Mouse (Mus musculus): Measurements from ENCODE around the gene Thsd7a. TPM values are rescaled to one million over a fixed set of nuclear protein-coding genes. Genes with fewer than 3 reads are reported as not detected.

Gene Thsd7a
- polyA plus RNA-seq (2014; fragmentation: Nextera tagmentation; extraction: Ambion mirVana): 2.5 and 2.9 TPM in 2 replicates

GRCm38 (mm10) chr6:12748787-12749530, at the start of gene Thsd7a:
Gene Thsd7a, minus strand, starts transcription at chr6:12749410.
- peak within 1 kb of the TSS; percentile 72 for H3K4me3 ChIP-seq (ENCODE audit: low read depth, low read length)
- peak within 1 kb of the TSS; percentile 68 for H3K27ac ChIP-seq (ENCODE audit: low read depth, low read length)
- H3K9ac ChIP-seq (ENCODE audit: low read depth, low read length): peak within 1 kb of the TSS; percentile 73
- no peaks in the 10 kb centered on the region for H3K27me3 ChIP-seq (ENCODE audit: control insufficient read depth, insufficient read depth, low read length)
- WGBS (ENCODE audit: insufficient replicate concordance): under 1% methylated on average over 56 of the region's 56 CpGs
- ATAC-seq (replicated peaks; ENCODE audit: insufficient number of reproducible peaks, low FRiP score, low TSS enrichment): peak; percentile 82
- no peaks in the 10 kb centered on the region for H3K36me3 ChIP-seq (ENCODE audit: control insufficient read depth, insufficient read depth, low read length)
- peak within 1 kb of the TSS; percentile 89 for H3K4me2 ChIP-seq
- H3K9me3 ChIP-seq (replicated peaks; ENCODE audit: control insufficient read depth, low read length): no peaks in the 10 kb centered on the region
- no peaks in the 10 kb centered on the region for H3K4me1 ChIP-seq (ENCODE audit: control insufficient read depth, insufficient read depth, low read length)

GRCm38 (mm10) chr6:12787129-12787528, 37.9 kb upstream of the Thsd7a start:
- Histone ChIP-seq H3K9ac (ENCODE audit: low read depth, low read length) (no peak overlapping the region), H3K27ac (ENCODE audit: low read depth, low read length) (no peak overlapping the region), H3K4me1 (ENCODE audit: control insufficient read depth, insufficient read depth, low read length) (no peaks in the 10 kb centered on the region), H3K27me3 (ENCODE audit: control insufficient read depth, insufficient read depth, low read length) (no peaks in the 10 kb centered on the region), H3K36me3 (ENCODE audit: control insufficient read depth, insufficient read depth, low read length) (no peaks in the 10 kb centered on the region), H3K9me3 (replicated peaks; ENCODE audit: control insufficient read depth, low read length) (no peaks in the 10 kb centered on the region), H3K4me2 (no peak overlapping the region), H3K4me3 (ENCODE audit: low read depth, low read length) (no peak overlapping the region)
- no peak for ATAC-seq (replicated peaks; ENCODE audit: insufficient number of reproducible peaks, low FRiP score, low TSS enrichment)
- 55% methylated on average over 2 of the region's 2 CpGs for WGBS (ENCODE audit: insufficient replicate concordance)

GRCm38 (mm10) chr6:12786378-12786982, 37.3 kb upstream of the Thsd7a start:
- 82% methylated on average over 2 of the region's 2 CpGs for WGBS (ENCODE audit: insufficient replicate concordance)
- H3K9ac ChIP-seq (ENCODE audit: low read depth, low read length): no peak overlapping the region
- ATAC-seq (replicated peaks; ENCODE audit: insufficient number of reproducible peaks, low FRiP score, low TSS enrichment): no peak
- no peak overlapping the region for H3K4me3 ChIP-seq (ENCODE audit: low read depth, low read length)
- no peaks in the 10 kb centered on the region for H3K27me3 ChIP-seq (ENCODE audit: control insufficient read depth, insufficient read depth, low read length)
- no peaks in the 10 kb centered on the region for H3K9me3 ChIP-seq (replicated peaks; ENCODE audit: control insufficient read depth, low read length)
- no peak overlapping the region for H3K4me2 ChIP-seq
- H3K4me1 ChIP-seq (ENCODE audit: control insufficient read depth, insufficient read depth, low read length): no peaks in the 10 kb centered on the region
- no peak overlapping the region for H3K27ac ChIP-seq (ENCODE audit: low read depth, low read length)
- no peaks in the 10 kb centered on the region for H3K36me3 ChIP-seq (ENCODE audit: control insufficient read depth, insufficient read depth, low read length)

GRCm38 (mm10) chr6:12784918-12785618, 35.9 kb upstream of the Thsd7a start:
- no peak overlapping the region for H3K4me3 ChIP-seq (ENCODE audit: low read depth, low read length)
- WGBS (ENCODE audit: insufficient replicate concordance): 85% methylated on average over 8 of the region's 8 CpGs
- no peak overlapping the region for H3K27ac ChIP-seq (ENCODE audit: low read depth, low read length)
- no peaks in the 10 kb centered on the region for H3K36me3 ChIP-seq (ENCODE audit: control insufficient read depth, insufficient read depth, low read length)
- no peak overlapping the region for H3K4me2 ChIP-seq
- H3K9me3 ChIP-seq (replicated peaks; ENCODE audit: control insufficient read depth, low read length): no peaks in the 10 kb centered on the region
- H3K4me1 ChIP-seq (ENCODE audit: control insufficient read depth, insufficient read depth, low read length): no peaks in the 10 kb centered on the region
- no peak for ATAC-seq (replicated peaks; ENCODE audit: insufficient number of reproducible peaks, low FRiP score, low TSS enrichment)
- H3K9ac ChIP-seq (ENCODE audit: low read depth, low read length): no peak overlapping the region
- H3K27me3 ChIP-seq (ENCODE audit: control insufficient read depth, insufficient read depth, low read length): no peaks in the 10 kb centered on the region

- no peaks in the 10 kb centered on the region for H3K27me3 ChIP-seq (ENCODE audit: control insufficient read depth, insufficient read depth, low read length)
- H3K27ac ChIP-seq (ENCODE audit: low read depth, low read length): no peak overlapping the region
- no peak overlapping the region for H3K4me2 ChIP-seq
- 66% methylated on average over 2 of the region's 2 CpGs for WGBS (ENCODE audit: insufficient replicate concordance)
- no peak overlapping the region for H3K4me3 ChIP-seq (ENCODE audit: low read depth, low read length)
- H3K36me3 ChIP-seq (ENCODE audit: control insufficient read depth, insufficient read depth, low read length): no peaks in the 10 kb centered on the region
- no peak for ATAC-seq (replicated peaks; ENCODE audit: insufficient number of reproducible peaks, low FRiP score, low TSS enrichment)
- no peaks in the 10 kb centered on the region for H3K4me1 ChIP-seq (ENCODE audit: control insufficient read depth, insufficient read depth, low read length)
- no peaks in the 10 kb centered on the region for H3K9me3 ChIP-seq (replicated peaks; ENCODE audit: control insufficient read depth, low read length)
- no peak overlapping the region for H3K9ac ChIP-seq (ENCODE audit: low read depth, low read length)
Observed at GRCm38 (mm10) chr6:12772799-12773198, 23.6 kb upstream of the Thsd7a start.

GRCm38 (mm10) chr6:12765191-12765590, 16.0 kb upstream of the Thsd7a start:
- WGBS (ENCODE audit: insufficient replicate concordance): 76% methylated on average over 6 of the region's 6 CpGs
- H3K9me3 ChIP-seq (replicated peaks; ENCODE audit: control insufficient read depth, low read length): no peaks in the 10 kb centered on the region
- ATAC-seq (replicated peaks; ENCODE audit: insufficient number of reproducible peaks, low FRiP score, low TSS enrichment): no peak

GRCm38 (mm10) chr6:12764606-12765005, 15.4 kb upstream of the Thsd7a start:
- Histone ChIP-seq H3K27me3 (ENCODE audit: control insufficient read depth, insufficient read depth, low read length) (no peaks in the 10 kb centered on the region), H3K27ac (ENCODE audit: low read depth, low read length) (no peak overlapping the region), H3K36me3 (ENCODE audit: control insufficient read depth, insufficient read depth, low read length) (no peaks in the 10 kb centered on the region), H3K9me3 (replicated peaks; ENCODE audit: control insufficient read depth, low read length) (no peaks in the 10 kb centered on the region), H3K4me1 (ENCODE audit: control insufficient read depth, insufficient read depth, low read length) (no peaks in the 10 kb centered on the region), H3K4me3 (ENCODE audit: low read depth, low read length) (no peak overlapping the region), H3K4me2 (no peak overlapping the region), H3K9ac (ENCODE audit: low read depth, low read length) (no peak overlapping the region)
- WGBS (ENCODE audit: insufficient replicate concordance): 79% methylated on average over 1 of the region's 1 CpGs
- ATAC-seq (replicated peaks; ENCODE audit: insufficient number of reproducible peaks, low FRiP score, low TSS enrichment): no peak

More at GRCm38 (mm10) chr6:12765191-12765590, 16.0 kb upstream of the Thsd7a start:
- Histone ChIP-seq H3K36me3 (ENCODE audit: control insufficient read depth, insufficient read depth, low read length) (no peaks in the 10 kb centered on the region), H3K4me2 (no peak overlapping the region), H3K27me3 (ENCODE audit: control insufficient read depth, insufficient read depth, low read length) (no peaks in the 10 kb centered on the region), H3K9ac (ENCODE audit: low read depth, low read length) (no peak overlapping the region), H3K27ac (ENCODE audit: low read depth, low read length) (no peak overlapping the region), H3K4me1 (ENCODE audit: control insufficient read depth, insufficient read depth, low read length) (no peaks in the 10 kb centered on the region), H3K4me3 (ENCODE audit: low read depth, low read length) (no peak overlapping the region)

- Histone ChIP-seq H3K4me3 (ENCODE audit: low read depth, low read length) (no peak overlapping the region), H3K9ac (ENCODE audit: low read depth, low read length) (no peak overlapping the region), H3K27me3 (ENCODE audit: control insufficient read depth, insufficient read depth, low read length) (no peaks in the 10 kb centered on the region), H3K9me3 (replicated peaks; ENCODE audit: control insufficient read depth, low read length) (no peaks in the 10 kb centered on the region), H3K36me3 (ENCODE audit: control insufficient read depth, insufficient read depth, low read length) (no peaks in the 10 kb centered on the region), H3K4me2 (no peak overlapping the region), H3K27ac (ENCODE audit: low read depth, low read length) (no peak overlapping the region), H3K4me1 (ENCODE audit: control insufficient read depth, insufficient read depth, low read length) (no peaks in the 10 kb centered on the region)
- no peak for ATAC-seq (replicated peaks; ENCODE audit: insufficient number of reproducible peaks, low FRiP score, low TSS enrichment)
- WGBS (ENCODE audit: insufficient replicate concordance): 92% methylated on average over 3 of the region's 3 CpGs
Observed at GRCm38 (mm10) chr6:12763816-12764215, 14.6 kb upstream of the Thsd7a start.
